Mouse (Mus musculus) midbrain, embryonic 11.5 days (tissue): ENCODE results near the gene Olfr1350. TPM values are rescaled to one million over a fixed set of nuclear protein-coding genes. Genes with fewer than 3 reads are reported as not detected.
"Not testable (repeated sequence)": the region's sequence is repeated elsewhere in the genome, so short reads cannot be mapped to it uniquely, and the experiment has no call there.

Experiments
- ATAC-seq: fragments of 200-750 bp; cut with Nextera tagmentation; 2 replicates; pipeline ENCODE4 v1.8.0; 2017; ENCODE audit warnings: moderate TSS enrichment, moderate library complexity; ENCODE audit not compliant: low FRiP score
- DNase-seq: peaks from one replicate; pipeline ENCODE4 v3.0.0; 2015; ENCODE audit warnings: low spot score; ENCODE audit errors: missing footprints
- H3K27ac ChIP-seq: fragments of 300-500 bp; sonication (generic); 2 replicates; pipeline ENCODE4 v1.5.1; 2014; ENCODE audit warnings: low read depth, low read length
- H3K27me3 ChIP-seq: fragments of 300-500 bp; sonication (generic); 2 replicates; pipeline ENCODE4 v1.6.1; 2014; ENCODE audit warnings: mild to moderate bottlenecking, low read length, moderate library complexity, mixed read lengths; ENCODE audit not compliant: control insufficient read depth, insufficient read depth
- H3K36me3 ChIP-seq: fragments of 300-500 bp; sonication (generic); 2 replicates; pipeline ENCODE4 v1.6.1; 2014; ENCODE audit warnings: mild to moderate bottlenecking, low read length, moderate library complexity, mixed read lengths; ENCODE audit not compliant: control insufficient read depth, insufficient read depth
- H3K4me1 ChIP-seq: fragments of 300-500 bp; sonication (generic); 2 replicates; pipeline ENCODE4 v1.6.1; 2014; ENCODE audit warnings: low read length; ENCODE audit not compliant: control insufficient read depth, insufficient read depth
- H3K4me2 ChIP-seq: fragments of 300-500 bp; sonication (generic); 2 replicates; pipeline ENCODE4 v1.6.1; 2014; ENCODE audit warnings: mild to moderate bottlenecking, moderate library complexity
- H3K4me3 ChIP-seq: fragments of 300-500 bp; sonication (generic); 2 replicates; pipeline ENCODE4 v1.5.1; 2014; ENCODE audit warnings: low read depth, low read length
- H3K9ac ChIP-seq: fragments of 300-500 bp; sonication (generic); 2 replicates; pipeline ENCODE4 v1.6.1; 2014; ENCODE audit warnings: low read length
- H3K9me3 ChIP-seq: fragments of 300-500 bp; sonication (generic); 2 replicates; pipeline ENCODE4 v1.6.1; 2016; ENCODE audit warnings: low read length; ENCODE audit not compliant: control insufficient read depth
- WGBS: fragments of 180-500 bp; shearing (Covaris S2); extraction: QIAGEN DNeasy Blood & Tissue Kit; methylation state at CpG from one replicate; pipeline ENCODE4 v1.1.7; 2014; 5-methylcytosine and 5-hydroxymethylcytosine counted together
- polyA plus RNA-seq: library from polyadenylated mRNA; unstranded; fragments of >200 nt; fragmentation: Nextera tagmentation; extraction: Ambion mirVana; gene quantifications from 2 replicates; pipeline ENCODE4 v1.2.1, GENCODE M21; 2014

The Olfr1350 gene
- polyA plus RNA-seq, result not detected in 2 replicates

DNA sequence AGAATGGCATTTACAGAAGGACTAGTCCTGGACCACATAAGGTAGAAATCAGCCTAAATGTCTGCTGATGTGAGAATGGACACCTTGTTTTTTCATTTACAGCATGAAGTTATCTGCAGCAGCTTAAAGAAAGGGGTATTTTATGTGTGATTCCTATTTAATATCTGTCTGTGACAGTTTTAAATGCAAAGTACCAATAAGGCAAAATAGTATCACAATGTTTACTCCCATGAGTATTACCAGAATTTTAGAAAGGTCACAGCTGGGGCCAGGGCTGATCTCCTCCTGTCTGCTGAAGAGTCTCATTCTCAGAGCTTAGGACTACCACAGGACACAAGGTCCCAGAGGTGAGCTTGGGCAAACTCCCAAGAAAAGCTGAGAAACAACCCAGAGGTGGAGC lies at the start of gene Olfr1350:
TSS of gene Olfr1350 (plus strand) at position 301 of the 400 bp plus-strand sequence.
- H3K9ac ChIP-seq, result no peak within 1 kb of the TSS
- no peak for ATAC-seq
- no peak within 1 kb of the TSS for H3K4me2 ChIP-seq
- no peak within 1 kb of the TSS for H3K27ac ChIP-seq
- no peaks in the 10 kb centered on the region for H3K27me3 ChIP-seq
- DNase-seq, result no peak
- H3K4me3 ChIP-seq, result no peak within 1 kb of the TSS
- H3K9me3 ChIP-seq, result peaks cover 5% of the 10 kb centered on the region; the same call in 1 of the 2 replicates
- H3K36me3 ChIP-seq, result no peaks in the 10 kb centered on the region
- no peaks in the 10 kb centered on the region for H3K4me1 ChIP-seq

DNA sequence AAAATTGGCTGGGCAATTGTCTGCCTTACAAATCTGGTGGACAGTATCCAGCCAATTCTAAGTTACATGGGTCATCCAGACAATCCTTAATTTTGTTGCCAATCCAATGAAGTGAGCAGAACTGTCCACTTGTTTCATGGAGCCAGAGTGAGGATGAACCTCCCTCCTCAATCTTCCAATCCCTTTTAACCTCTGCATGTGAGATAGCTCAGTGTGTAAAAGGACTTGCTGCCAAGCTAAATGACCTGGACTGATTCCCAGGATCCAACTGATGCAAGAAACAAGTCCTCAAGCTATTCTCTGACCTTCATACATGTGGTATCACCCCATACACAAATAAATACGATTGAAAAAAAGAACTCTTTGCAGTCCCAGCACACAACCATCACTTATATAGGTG lies 43.0 kb upstream of the Olfr1350 start:
- no peak overlapping the region for H3K4me3 ChIP-seq
- ATAC-seq, result no peak
- H3K9me3 ChIP-seq, result peaks cover 7% of the 10 kb centered on the region
- H3K9ac ChIP-seq, result no peak overlapping the region
- no peak overlapping the region for H3K4me2 ChIP-seq
- H3K27me3 ChIP-seq, result no peaks in the 10 kb centered on the region
- no peak for DNase-seq
- WGBS, result 42% methylated on average over 1 of the region's 1 CpGs
- H3K4me1 ChIP-seq, result no peaks in the 10 kb centered on the region
- no peaks in the 10 kb centered on the region for H3K36me3 ChIP-seq
- H3K27ac ChIP-seq, result no peak overlapping the region

DNA sequence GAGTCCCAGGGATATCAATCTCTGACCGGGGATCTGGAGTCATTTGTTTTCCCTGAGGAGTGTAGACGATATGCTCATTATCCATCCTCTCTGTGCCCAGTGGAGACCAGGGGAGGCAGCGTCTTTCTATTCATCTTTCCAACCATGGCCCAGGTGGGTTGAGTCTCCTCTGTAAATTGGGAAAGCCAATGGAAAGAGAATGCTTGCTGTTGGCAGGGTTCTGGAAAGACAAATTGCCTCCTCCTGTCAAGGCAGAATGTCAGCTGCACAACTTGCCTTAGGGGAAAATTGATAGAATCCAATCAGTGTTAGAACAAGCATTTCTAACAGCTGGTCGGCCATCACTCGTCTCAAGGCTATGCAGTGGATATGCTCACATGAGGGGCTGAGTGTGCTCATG lies 41.8 kb upstream of the Olfr1350 start, which contains the start of gene Olfr1349:
TSS of gene Olfr1349 (minus strand) at position 101 of the 400 bp plus-strand sequence.
- H3K27ac ChIP-seq, result no peak within 1 kb of the TSS
- WGBS, result 78% methylated on average over 5 of the region's 5 CpGs
- H3K36me3 ChIP-seq, result no peaks in the 10 kb centered on the region
- H3K4me2 ChIP-seq, result no peak within 1 kb of the TSS
- no peaks in the 10 kb centered on the region for H3K4me1 ChIP-seq
- no peak within 1 kb of the TSS for H3K9ac ChIP-seq
- H3K27me3 ChIP-seq, result no peaks in the 10 kb centered on the region
- H3K9me3 ChIP-seq, result peaks cover 4% of the 10 kb centered on the region
- DNase-seq, result no peak
- H3K4me3 ChIP-seq, result no peak within 1 kb of the TSS
- ATAC-seq, result no peak

- WGBS, result 65% methylated on average over 3 of the region's 3 CpGs
- ATAC-seq, result no peak
- Histone ChIP-seq H3K9ac (no peak overlapping the region), H3K27ac (no peak overlapping the region), H3K36me3 (no peaks in the 10 kb centered on the region), H3K4me3 (no peak overlapping the region), H3K27me3 (no peaks in the 10 kb centered on the region), H3K4me2 (no peak overlapping the region), H3K4me1 (no peaks in the 10 kb centered on the region), H3K9me3 (peaks cover 4% of the 10 kb centered on the region)
- no peak for DNase-seq
Observed at GRCm38 (mm10) chr7:6525001-6525400, 39.6 kb upstream of the Olfr1350 start.

DNA sequence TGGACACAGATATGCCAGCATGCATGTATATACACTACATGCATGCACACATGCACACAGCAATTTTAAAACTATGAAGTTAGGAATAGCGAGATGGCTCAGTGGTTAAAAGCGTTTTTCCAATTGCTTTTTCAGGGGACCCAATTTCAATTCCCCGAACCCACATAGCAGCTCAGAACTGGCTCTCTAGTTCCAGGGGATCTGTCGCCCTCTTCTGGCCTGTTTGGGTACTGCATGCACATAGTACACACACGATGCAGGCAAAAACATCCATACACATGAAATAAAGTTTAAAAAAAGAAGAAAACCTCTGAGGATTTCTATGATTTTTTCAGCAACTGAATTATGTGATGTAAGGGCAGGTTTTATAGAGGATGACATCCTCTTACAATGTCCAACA lies 38.5 kb upstream of the Olfr1350 start:
- no peak for ATAC-seq
- no peak overlapping the region for H3K4me3 ChIP-seq
- H3K36me3 ChIP-seq, result no peaks in the 10 kb centered on the region
- DNase-seq, result no peak
- H3K27me3 ChIP-seq, result no peaks in the 10 kb centered on the region
- WGBS, result 61% methylated on average over 5 of the region's 5 CpGs
- H3K4me1 ChIP-seq, result no peaks in the 10 kb centered on the region
- no peak overlapping the region for H3K27ac ChIP-seq
- no peak overlapping the region for H3K4me2 ChIP-seq
- peaks cover 4% of the 10 kb centered on the region for H3K9me3 ChIP-seq
- H3K9ac ChIP-seq, result no peak overlapping the region

DNA sequence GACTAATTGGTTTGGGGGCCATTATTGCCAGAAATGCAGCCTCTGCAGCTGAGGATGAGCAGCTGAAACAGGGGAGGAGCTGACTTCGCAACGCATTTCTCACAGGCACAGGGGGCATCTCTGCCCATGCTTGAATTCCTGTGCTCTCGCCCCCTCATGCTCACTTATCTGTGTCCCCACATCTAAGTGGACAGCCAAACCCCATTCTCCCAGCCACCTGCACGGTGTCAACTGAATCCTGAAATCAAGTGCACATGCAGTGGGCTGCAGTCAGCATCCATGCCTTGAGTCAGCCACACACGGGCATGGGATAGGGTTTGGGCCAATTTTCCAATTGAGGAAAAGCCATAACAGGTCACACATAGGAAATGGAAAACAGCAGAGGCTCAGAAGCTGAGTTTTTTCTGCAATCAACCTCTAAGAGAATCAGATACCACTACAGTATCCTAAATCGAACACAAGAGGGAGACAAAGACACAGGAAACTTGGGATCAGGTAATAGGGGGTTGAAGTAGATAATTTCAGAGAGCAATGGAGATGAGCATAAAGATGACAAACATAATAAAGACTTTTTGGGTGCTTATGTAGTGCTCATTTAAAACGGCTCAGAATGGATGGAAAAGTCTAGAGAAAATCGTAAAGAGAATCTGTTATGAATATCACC lies 21.6 kb downstream of the Olfr1350 start:
- Histone ChIP-seq H3K9ac (no peak overlapping the region), H3K27me3 (no peaks in the 10 kb centered on the region), H3K4me2 (no peak overlapping the region), H3K4me1 (no peaks in the 10 kb centered on the region), H3K27ac (no peak overlapping the region), H3K9me3 (no peaks in the 10 kb centered on the region; the same call in 1 of the 2 replicates), H3K4me3 (no peak overlapping the region), H3K36me3 (no peaks in the 10 kb centered on the region)
- ATAC-seq (peak; percentile 30; the same call in 1 of the 2 replicates), DNase-seq (no peak)
- 63% methylated on average over 8 of the region's 8 CpGs for WGBS

DNA sequence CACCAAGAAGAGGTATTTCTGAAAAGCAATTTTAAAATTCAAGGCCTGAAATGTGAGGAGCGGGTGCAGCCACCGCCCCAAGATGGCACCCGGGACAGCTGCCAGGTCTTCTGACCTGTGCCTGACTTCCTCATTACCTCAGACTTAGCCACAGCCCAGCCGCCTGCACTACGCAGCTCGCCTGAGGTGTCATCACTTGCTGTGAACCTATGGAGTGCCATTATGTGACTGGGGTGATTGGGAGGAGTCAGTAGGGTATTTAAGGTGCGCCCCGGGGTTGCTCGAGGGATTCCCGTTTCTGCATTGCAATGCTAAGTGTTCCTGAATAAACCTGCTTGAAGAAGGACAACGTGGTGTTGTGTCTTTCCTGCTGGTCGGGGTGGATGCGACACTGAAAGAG lies 24.1 kb downstream of the Olfr1350 start:
- H3K9me3 ChIP-seq, ATAC-seq, H3K4me2 ChIP-seq, DNase-seq, H3K36me3 ChIP-seq, H3K4me1 ChIP-seq, H3K27me3 ChIP-seq, H3K27ac ChIP-seq, H3K4me3 ChIP-seq, H3K9ac ChIP-seq: not testable (repeated sequence)
- 83% methylated on average over 13 of the region's 13 CpGs for WGBS

DNA sequence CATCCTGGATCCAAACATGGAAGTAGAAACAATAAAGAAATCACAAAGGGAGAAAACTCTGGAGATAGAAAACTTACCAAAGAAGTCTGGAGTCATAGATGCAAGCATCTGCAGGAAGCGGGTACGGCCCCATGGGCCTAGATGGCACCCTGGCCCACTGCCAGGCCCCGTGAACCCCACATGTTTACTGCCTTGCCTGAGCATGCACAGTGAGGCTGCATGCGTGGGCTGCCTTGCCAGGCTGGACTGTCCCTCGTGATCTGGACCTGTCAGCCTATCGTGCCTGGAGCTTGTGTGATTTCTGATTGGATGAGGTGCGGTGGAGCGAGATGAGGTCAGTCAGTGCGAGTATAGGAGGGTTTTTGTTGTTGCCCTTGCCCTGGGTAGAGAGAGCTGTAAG lies 38.7 kb downstream of the Olfr1350 start:
- 88% methylated on average over 9 of the region's 9 CpGs for WGBS
- H3K27me3 ChIP-seq, result no peaks in the 10 kb centered on the region
- no peak overlapping the region for H3K27ac ChIP-seq
- H3K4me1 ChIP-seq, result no peaks in the 10 kb centered on the region
- DNase-seq, result no peak
- no peak overlapping the region for H3K4me2 ChIP-seq
- H3K36me3 ChIP-seq, result no peaks in the 10 kb centered on the region
- no peak overlapping the region for H3K9ac ChIP-seq
- no peak overlapping the region for H3K4me3 ChIP-seq
- no peak for ATAC-seq
- H3K9me3 ChIP-seq, result peaks cover 11% of the 10 kb centered on the region; the same call in 1 of the 2 replicates
